Mouse (Mus musculus): ENCODE measurements around the gene Adra1b.

DNA sequence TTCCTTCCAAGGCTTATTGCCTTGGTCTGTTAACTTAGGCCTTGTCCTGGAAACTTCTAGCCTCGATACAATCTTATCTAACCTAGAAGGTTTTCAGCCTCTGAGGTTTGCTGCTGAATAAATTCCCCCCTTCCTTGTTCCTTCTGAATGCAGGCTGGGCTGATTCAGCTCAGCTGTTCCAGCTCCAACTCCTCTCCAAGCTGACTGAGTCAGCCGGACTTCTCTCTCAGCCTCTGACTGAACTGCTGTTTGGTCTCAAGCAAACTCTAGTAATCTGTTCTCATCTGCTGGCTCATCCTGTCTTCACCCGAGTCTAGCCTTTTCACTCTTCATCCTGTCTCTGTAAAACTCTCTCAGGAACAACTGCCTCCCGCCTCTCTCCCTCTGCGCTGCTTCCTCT is 121.5 kb downstream of the Adra1b start:
- TF ChIP-seq POLR2A (IDR thresholded peaks at IDR 0.05; ENCODE audit: insufficient read depth, low read depth, low read length) (no peak), CTCF (IDR thresholded peaks at IDR 0.05; ENCODE audit: insufficient read depth, low read depth, low read length) (no peak)

Measured in olfactory bulb, adult 2 months (tissue).